Mouse (Mus musculus) right cerebral cortex, postnatal 36 days (tissue): ENCODE measurements around the gene Rps16.
A peak's percentile ranks its signal among the peaks of the same experiment; 100 is the strongest.

Experiments
- DNase-seq, 2 experiments: peaks; one replicate each; pipeline ENCODE4 v3.0.0; 2022; ENCODE audit warnings: low spot score in 2 of 2, mixed read lengths in 1 of 2

Rps16 gene

DNA sequence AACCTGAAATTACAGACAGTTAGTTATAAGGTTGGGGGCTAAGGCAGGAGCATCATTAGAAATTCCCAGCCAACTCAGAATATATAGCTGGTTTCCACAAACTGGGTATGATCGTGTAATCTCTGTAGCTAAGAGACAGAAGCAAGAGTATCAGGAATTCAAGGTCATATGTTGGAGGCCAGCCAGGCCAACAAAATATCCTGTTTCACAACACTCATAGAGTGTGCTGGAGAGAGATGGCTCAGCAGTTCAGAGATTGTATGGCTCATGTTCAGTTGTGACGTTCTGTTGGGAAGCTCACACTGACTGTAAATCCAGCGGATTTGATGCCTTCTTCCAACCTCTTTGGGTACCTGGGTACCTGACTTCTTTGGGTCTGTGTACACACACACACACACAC lies 2.7 kb upstream of the Rps16 start:
- DNase-seq: no peak

GRCm38 (mm10) chr7:28348601-28349000 lies 1.9 kb upstream of the Rps16 start:
- no peak for DNase-seq

- no peak for DNase-seq
Measured at GRCm38 (mm10) chr7:28351676-28352191, 1.3 kb downstream of the Rps16 start.

DNA sequence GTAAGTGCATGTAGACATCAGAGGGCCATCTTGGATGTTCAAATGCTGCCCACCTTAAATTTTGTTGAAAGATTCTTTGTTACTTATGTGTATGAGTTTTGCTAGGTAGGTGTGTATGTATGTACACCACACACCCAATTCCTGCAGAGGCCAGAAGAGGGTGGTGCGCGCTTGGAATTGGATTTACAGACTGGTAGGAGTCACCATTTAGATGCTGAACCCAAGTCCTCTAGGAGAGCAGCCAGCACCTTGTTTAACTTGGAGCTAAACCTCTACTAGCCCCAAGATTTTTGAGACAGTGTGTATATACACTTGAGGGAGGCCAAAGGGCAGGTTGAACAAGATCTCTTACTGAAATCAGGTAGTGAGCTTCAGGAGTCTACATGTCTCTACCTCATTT lies 2.8 kb downstream of the Rps16 start:
- DNase-seq: no peak

GRCm38 (mm10) chr7:28354113-28354581 lies 3.7 kb downstream of the Rps16 start:
- no peak for DNase-seq

DNA sequence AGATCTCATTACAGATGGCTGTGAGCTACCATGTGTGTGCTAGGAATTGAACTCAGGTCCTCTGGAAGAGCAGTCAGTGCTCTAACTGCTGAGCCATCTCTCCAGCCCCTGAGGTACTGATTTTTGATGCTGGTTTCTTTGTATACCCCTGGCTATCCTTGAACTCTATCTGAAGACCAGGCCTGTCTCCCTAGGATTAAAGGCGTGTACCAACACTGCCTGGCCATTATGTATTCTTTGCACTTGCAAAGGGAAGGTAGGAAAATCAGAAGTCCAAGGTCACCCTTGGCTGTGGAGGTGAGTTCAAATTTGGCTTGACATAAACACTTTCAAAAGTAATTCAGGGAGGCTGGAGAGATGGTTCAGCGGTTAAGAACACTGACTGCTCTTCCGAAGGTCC lies 4.1 kb downstream of the Rps16 start:
- DNase-seq: no peak

- DNase-seq: no peak
Measured at GRCm38 (mm10) chr7:28355221-28355620, 4.8 kb downstream of the Rps16 start.

DNA sequence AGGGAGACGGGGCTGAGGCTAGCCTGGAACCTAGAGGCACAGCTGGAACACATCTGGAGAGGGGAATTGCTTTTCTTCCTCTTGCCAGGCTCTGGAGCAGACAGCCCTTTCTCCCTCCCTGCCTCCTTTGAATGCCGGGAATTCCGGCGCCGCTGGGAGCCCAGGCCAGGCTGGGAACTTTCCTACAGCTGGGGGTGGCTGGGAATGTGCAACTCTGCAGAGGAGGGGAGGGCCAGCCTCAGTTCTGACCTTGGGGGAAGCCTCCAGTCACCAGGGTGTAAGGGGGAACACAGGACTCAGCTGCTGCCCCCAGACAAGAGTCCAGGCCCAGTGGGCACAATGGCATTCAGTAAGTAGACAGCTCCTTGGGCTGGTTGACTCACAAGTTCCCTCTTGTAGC lies 6.5 kb downstream of the Rps16 start:
- DNase-seq: no peak

- no peak for DNase-seq
Measured at GRCm38 (mm10) chr7:28357984-28358383, 7.5 kb downstream of the Rps16 start.

DNA sequence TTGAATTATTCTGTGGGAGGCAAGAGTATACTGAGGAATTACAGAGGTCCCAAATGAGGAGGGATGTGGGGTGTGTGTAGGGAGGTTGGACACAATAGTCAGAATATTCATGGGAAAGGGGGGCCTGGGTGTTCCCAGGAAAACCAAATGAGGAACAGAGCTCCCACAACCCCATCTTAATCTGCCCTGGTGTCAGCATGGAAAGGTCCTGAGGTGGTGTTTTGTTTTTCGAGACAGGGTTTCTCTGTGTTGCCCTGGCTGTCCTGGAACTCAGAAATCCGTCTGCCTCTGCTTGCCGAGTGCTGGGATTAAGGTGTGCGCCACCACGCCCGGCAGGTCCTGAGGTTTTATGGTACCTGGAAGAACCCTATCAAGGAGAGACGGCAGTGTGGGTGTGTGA lies 8.0 kb downstream of the Rps16 start:
- DNase-seq: no peak

DNA sequence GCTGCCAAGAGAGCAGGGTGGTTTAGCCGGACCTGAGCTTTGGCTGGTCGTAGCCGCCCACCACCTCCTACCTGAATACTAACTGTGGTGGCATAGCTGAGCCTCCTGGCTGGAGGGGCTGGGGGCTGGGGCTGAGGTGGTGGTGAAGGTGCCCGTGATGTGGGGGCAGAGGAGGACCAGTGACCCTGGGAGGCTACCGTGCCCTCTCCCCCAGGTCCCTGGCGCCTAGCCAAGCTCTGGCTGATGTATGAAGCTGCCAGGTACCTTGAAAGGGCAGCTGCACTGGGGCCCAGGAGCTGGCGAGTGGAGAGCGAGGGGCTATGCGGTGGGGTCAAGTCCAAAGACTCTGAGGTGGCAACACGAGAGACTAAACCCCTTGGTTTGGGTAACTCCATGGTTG lies 9.4 kb downstream of the Rps16 start:
- no peak for DNase-seq

DNA sequence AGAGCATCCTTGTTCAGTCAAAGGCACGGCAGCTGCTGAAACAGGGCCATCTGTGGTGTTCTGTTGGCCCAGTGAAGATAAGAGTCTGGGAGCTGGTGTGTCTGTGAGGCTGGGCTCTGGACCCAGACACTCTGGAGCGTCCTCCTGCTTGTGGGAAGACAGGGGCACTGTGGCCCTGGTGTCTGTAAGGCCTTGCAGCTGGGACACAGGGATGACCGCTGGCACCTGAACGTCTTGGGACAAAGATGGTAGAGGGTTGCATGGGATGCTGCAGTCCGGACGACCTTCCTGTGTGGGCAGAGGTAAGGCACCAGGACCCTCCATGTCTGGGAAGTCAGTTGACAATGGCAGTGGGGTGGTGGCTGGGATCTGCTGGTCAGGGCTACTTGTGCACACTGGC lies 9.8 kb downstream of the Rps16 start:
- no peak for DNase-seq

DNA sequence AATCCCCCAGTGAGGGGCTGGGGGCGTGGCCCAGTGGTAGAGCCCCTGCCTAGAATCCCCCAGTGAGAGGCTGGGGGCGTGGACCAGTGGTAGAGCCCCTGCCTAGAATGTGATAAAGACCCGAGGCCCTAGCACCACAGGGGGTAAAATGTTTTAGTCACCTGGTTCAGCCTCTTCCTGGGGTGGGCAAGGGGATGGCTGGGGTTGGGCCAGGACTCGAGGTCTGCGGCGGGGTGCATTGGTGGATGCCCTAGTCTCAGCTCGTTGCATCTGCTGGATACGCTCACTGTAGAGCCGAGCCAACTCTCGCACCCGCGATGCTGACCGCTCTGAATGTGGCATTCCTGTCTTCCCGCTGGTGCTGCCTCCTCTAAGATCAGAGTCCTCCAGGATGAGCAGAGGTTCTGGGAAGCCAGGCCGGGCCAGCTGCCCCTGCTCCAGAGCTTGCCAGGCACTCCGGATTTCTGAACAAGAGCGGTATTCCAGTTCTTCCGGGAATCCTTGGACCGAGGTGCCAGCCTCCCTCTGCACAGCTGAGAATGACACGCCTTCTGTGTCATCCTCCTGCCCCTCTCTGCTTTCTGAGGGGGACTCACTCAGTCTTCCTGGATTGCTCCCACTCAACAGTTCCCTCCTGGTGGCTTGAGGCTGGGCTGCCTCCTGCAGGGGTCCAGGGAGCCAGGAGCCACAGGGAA lies 11.3 kb downstream of the Rps16 start:
- no peak for DNase-seq

GRCm38 (mm10) chr7:28362441-28363060 lies 12.1 kb downstream of the Rps16 start:
- DNase-seq: no peak

DNA sequence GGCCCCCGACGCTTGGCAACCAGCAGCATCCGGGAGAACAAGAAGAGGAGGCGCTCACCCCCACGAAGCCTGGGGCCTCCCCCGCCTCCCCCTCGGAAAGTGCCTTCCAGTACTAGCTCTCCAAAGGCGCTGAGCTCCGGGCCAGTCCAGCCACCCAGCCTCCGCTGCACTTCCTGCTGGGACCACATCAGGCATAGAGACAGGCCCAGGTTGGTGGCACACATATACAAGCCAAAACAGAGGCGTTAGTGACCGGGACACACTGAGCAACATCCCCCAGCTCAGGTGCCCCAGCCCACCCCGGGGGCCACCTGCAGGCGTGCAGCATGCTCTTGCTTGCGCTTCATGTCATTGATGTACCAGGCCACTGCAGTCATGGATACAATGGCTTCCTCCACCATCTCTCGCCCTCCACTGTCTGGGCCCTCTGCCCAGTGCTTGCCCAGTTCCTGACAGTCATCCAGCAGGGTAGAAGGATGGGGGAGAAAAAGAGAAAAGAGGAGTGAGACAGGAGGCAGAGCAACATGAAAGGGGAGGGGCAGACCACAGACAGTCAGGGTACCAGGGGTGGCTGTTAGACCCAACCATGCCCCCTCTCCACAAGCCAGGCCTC lies 17.3 kb downstream of the Rps16 start:
- DNase-seq: no peak

DNA sequence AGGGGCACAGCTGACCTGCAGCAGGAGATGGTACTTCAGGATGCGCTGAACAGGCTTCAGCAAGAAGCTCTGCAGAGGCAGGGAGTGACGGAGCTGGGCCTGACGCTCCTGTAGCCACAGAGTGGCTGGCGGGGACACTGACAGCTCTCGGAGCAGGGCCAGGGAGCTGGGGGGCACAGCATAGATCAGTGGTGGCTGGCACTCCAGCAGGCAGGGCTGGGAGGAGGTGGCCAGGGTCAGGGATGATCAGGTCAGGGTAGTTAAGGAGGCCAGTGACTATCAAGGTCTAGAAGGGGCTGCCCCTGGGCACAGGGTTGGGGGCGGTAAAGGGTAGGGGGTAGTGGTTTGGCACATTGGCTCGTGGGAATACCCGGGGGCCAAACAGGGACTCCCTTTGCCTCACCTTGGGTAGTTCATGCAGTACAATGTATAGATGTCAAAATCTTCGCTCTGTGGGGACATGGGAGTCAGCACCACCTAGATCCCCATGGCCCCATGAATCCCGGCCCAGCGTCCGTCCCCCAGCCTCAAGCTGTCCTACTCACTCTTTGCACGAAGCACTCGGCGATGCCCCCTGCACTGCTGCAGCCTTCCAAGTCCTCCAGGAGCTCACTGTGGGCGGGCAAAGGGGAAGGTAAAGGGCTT lies 17.9 kb downstream of the Rps16 start:
- no peak for DNase-seq

DNA sequence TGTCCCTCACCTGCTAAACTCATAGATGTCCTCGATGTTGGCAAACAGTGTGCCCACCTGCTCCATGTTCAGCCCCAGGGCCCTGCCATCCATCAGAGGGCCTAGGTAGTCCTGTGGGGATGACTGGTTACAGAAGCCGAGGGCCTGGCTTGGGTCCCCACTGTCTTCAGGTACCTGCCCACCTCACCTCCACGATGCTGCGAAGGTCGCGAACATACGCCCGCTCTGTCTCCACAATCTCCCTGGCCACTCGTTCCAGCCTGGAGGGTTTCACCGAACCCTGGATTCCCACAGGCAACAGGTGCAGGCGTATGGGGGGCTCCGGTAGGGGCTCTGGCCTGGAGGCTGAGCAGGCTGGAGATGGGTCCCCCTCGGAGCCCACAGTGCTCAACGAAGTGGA lies 19.6 kb downstream of the Rps16 start:
- DNase-seq: no peak

GRCm38 (mm10) chr7:28370977-28371513 lies 20.6 kb downstream of the Rps16 start:
- no peak for DNase-seq

- no peak for DNase-seq
Measured at GRCm38 (mm10) chr7:28371514-28371989, 21.1 kb downstream of the Rps16 start.

- DNase-seq: peak; percentile 92 to 93
Measured at GRCm38 (mm10) chr7:28372251-28373108, 22.0 kb downstream of the Rps16 start, which contains the start of gene Plekhg2. TSS of gene Plekhg2 (minus strand) at chr7:28372599.

DNA sequence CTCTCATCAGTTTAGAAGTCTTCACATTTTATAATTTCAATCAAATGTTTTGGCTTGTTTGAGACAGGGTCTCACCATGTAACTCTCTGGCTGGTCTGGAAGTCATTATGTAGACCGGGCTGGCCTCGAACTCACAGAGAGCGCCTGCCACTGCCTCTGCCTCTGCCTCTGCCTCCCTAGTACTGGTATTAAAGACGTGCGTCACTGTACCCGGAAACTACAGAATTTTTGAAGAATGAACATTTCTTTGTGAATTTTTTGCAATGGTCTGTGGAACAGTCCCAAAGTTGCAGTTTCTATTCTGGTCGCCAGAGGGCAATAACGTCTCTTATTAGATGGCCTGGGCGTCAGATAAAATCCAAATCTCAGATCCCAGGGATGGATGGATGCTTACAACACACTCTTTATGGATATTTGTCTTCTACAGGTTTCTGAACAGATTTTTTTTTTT lies 22.7 kb downstream of the Rps16 start:
- peak; percentile 54 to 67 for DNase-seq
